Mouse (Mus musculus): ENCODE measurements around the gene Syp. TPM values are rescaled to one million over a fixed set of nuclear protein-coding genes. Genes with fewer than 3 reads are reported as not detected.

Syp gene
- polyA plus RNA-seq (2014; fragmentation: Illumina TruSeq; extraction: RNeasy Lipid Tissue Mini Kit (QIAGEN cat#74804)), result 1.1 TPM

DNA sequence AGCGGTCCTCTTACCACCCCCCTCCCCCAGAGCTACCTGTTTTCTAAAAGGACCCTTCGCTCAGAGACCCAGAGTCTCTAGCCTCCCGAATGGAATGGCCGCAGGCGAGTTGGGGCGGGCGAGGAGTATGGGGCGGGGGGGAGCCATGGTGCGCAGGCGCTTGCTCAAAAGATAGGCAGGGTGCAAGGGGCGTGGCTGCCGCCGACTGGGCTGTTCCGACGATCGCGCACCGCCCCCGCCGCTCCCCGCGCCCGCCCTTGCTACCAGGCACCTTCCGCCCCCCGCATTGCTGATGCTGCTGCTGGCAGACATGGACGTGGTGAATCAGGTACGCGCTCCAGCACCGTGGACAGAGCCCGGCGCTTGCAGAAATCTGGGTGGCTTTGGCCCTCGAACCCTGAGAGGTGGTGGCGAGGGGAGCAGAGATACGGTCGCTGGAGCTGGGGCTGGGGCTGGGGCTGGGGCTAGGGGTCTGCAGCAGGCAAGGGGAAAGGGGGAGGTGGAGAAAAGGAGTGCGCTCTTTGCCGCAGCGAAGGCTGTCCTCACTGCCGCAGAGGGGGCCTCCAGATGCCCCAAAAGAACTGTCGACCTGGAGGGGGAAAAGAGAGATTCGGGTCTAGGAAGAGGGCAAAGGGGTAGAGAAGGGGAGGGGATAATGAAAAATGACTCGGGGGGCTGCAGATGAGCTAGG is at the start of gene Syp:
Gene Syp, plus strand, starts transcription at position 71 of the 691 bp plus-strand sequence.

DNA sequence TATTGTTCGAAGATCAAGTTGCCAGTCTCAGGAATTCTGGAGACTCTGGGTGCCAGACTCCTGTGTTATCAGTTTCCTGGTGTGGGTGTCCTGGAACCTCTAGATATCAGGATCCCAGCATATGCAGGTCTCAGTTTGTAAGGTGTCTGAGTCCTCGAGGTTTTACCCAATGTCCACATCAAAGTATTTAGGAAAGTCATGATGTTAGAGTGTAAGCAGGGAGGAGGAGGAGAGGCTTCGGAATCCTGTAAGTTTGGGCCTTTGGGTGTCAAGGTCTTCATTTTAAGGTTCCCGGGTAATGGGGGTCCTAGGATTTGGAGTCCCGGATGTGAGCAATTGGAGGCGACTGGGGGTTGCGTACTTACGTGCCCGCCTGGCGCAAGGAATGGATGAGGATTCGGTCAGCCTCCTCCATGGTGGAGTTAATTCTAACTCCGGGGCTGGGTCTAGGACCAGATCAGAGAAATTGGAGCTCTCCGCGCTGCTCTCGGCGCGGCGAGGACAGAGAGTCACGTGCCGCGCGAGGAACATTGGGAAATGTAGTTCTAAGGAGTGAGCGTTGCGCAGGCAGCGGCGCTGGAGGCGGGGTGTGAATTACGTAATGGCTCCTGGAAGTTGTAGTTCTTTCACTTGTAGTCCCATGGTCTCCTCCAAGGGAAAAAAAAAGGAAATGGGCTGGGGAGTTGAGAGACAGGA is 33.2 kb upstream of the Syp start, which contains the start of gene Ccdc22:
Gene Ccdc22, minus strand, starts transcription at position 639 of the 696 bp plus-strand sequence.

DNA sequence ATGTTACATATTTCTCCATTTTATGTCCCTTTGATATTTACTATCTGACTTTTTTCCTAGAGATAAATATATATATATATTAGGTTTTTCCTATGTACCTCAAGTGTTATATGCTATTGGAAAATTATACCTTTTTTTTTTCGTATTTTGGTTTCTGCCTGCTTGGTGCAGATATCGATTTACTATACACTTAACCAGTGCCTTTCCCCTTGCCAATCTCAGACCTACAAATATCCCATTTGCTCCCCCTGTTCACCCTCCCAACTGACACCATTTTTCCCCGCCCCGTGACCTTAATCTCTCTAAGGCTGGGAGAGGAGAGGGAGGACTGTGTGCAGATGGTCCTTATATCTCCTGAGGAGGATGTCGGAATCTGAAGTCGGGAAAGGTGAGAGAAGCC is 31.5 kb upstream of the Syp start, which contains the start of gene Cacna1f:
Gene Cacna1f, plus strand, starts transcription at position 301 of the 400 bp plus-strand sequence.

DNA sequence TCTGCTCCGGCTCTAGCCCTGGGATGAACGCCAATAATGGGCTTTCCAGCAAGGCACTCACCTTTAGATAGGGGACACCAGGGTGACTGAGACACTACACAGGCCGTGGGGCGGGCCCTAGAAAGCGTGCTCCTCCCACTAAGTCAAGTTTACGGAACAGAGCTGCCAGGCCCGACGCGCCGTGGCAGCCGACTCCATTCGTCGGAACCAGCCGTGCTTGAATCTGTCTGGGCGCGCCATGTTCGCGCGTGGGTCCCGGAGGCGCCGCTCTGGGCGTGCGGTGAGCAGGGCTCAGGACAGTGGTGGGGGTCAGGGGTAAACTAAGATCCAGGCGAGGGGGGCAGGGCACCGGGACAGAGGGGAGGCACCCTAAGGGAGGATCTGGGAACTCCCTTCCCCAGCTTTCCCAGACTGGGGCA is 19.0 kb downstream of the Syp start, which contains the start of gene Prickle3:
Gene Prickle3, plus strand, starts transcription at position 40 of the 419 bp plus-strand sequence.

DNA sequence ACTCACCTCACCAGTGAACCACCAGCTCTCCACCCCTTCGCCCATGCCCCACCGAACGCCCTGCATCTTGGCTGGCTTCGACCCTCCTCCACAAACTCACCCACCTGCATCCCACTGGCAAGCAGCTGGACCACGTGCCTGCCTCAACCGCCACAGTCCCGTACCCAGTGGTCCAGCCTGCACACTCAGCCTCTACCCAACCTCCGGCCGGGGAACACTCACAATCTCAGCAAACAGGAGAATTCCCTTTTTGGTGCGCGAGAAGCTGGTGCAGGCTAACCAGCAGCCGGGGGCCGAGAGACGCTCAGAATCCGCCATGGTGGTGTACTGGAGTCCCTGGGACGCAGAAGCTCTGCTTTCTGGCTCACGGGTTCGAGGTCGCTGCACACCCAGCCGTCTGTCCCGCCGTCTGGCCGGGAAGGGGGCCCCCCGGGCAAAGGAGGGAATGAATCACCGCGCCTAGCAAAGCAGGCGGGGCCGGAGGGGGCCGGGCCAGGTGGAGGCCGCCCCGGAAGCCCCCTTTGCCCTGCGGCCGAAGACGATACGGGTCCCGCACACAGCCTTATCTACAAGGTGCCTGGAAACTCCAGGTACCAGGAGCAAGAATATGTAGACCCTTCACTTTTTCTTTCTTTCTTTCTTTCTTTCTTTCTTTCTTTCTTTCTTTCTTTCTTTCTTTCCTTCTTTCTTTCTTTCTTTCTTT is 32.8 kb downstream of the Syp start, which contains the start of gene Plp2:
Gene Plp2, minus strand, starts transcription at position 470 of the 703 bp plus-strand sequence.

DNA sequence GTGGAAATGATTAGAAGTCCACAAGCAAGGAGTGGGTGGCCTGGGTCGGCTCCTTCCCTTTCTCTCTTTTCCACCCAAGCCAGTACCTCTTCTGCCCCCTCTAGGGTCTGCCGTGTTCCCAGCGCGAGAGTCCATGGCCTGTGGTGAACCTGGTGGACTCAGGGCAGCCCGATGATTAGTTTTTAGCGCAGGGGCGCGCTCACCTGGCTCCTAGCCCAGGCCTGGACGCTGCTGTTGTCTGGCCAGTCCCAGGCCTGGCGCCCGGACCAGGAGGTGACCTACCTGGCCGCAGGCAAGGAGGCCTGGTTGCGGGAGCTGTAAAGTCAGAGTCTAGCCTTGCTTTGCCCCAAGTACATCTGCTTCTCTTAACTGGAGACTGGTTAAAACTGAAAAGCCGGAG is 42.6 kb downstream of the Syp start, which contains the start of gene Magix:
Gene Magix, minus strand, starts transcription at position 388 of the 400 bp plus-strand sequence.

DNA sequence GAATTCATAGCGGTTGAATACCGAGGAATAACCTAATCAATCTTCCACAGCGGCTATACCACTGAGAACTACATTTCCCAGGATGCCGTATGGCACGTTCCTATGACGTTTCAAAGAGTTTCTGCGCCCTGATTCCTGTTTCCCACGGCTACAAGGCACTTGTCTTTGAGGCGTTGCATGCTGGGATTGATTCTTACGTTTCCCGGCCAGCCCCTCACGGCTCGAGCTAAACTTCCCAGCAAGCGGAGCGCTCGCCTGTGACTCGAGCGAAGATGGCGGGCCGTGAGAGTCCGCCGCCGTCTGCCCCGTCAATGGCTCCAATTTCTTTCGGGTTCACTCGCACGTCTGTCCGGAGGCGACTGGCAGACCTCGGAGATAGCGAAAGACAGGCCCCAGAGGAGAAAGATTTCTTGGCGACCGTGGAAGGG is 58.7 kb downstream of the Syp start, which contains the start of gene Gpkow:
Gene Gpkow, plus strand, starts transcription at position 178 of the 428 bp plus-strand sequence.

Other genes with a start within 250 kb of the Syp start
- not detected for gene Foxp3, start 64.8 kb upstream of the Syp start, polyA plus RNA-seq (2014; fragmentation: Illumina TruSeq; extraction: RNeasy Lipid Tissue Mini Kit (QIAGEN cat#74804))
- 0.94 TPM for gene Ppp1r3f, start 64.2 kb upstream of the Syp start, polyA plus RNA-seq (2014; fragmentation: Illumina TruSeq; extraction: RNeasy Lipid Tissue Mini Kit (QIAGEN cat#74804))
- 1.4 TPM for gene Ccdc22, start 33.0 kb upstream of the Syp start, polyA plus RNA-seq (2014; fragmentation: Illumina TruSeq; extraction: RNeasy Lipid Tissue Mini Kit (QIAGEN cat#74804))
- gene Cacna1f, start 31.4 kb upstream of the Syp start, polyA plus RNA-seq (2014; fragmentation: Illumina TruSeq; extraction: RNeasy Lipid Tissue Mini Kit (QIAGEN cat#74804)), result not detected
- gene Prickle3, start 18.8 kb downstream of the Syp start, polyA plus RNA-seq (2014; fragmentation: Illumina TruSeq; extraction: RNeasy Lipid Tissue Mini Kit (QIAGEN cat#74804)), result 5.1 TPM
- 62.5 TPM for gene Plp2, start 32.9 kb downstream of the Syp start, polyA plus RNA-seq (2014; fragmentation: Illumina TruSeq; extraction: RNeasy Lipid Tissue Mini Kit (QIAGEN cat#74804))
- 0.43 TPM for gene Magix, start 42.8 kb downstream of the Syp start, polyA plus RNA-seq (2014; fragmentation: Illumina TruSeq; extraction: RNeasy Lipid Tissue Mini Kit (QIAGEN cat#74804))
- 77.7 TPM for gene Gpkow, start 58.7 kb downstream of the Syp start, polyA plus RNA-seq (2014; fragmentation: Illumina TruSeq; extraction: RNeasy Lipid Tissue Mini Kit (QIAGEN cat#74804))
- gene Wdr45, start 75.9 kb downstream of the Syp start, polyA plus RNA-seq (2014; fragmentation: Illumina TruSeq; extraction: RNeasy Lipid Tissue Mini Kit (QIAGEN cat#74804)), result 4.6 TPM
- gene Gm45208, start 83.8 kb downstream of the Syp start, polyA plus RNA-seq (2014; fragmentation: Illumina TruSeq; extraction: RNeasy Lipid Tissue Mini Kit (QIAGEN cat#74804)), result not detected
- 17.5 TPM for gene Praf2, start 90.0 kb downstream of the Syp start, polyA plus RNA-seq (2014; fragmentation: Illumina TruSeq; extraction: RNeasy Lipid Tissue Mini Kit (QIAGEN cat#74804))
- gene Ccdc120, start 112.4 kb downstream of the Syp start, polyA plus RNA-seq (2014; fragmentation: Illumina TruSeq; extraction: RNeasy Lipid Tissue Mini Kit (QIAGEN cat#74804)), result 1.6 TPM
- 9.8 TPM for gene Tfe3, start 124.1 kb downstream of the Syp start, polyA plus RNA-seq (2014; fragmentation: Illumina TruSeq; extraction: RNeasy Lipid Tissue Mini Kit (QIAGEN cat#74804))
- 12.8 TPM for gene Gripap1, start 151.3 kb downstream of the Syp start, polyA plus RNA-seq (2014; fragmentation: Illumina TruSeq; extraction: RNeasy Lipid Tissue Mini Kit (QIAGEN cat#74804))
- gene Kcnd1, start 183.8 kb downstream of the Syp start, polyA plus RNA-seq (2014; fragmentation: Illumina TruSeq; extraction: RNeasy Lipid Tissue Mini Kit (QIAGEN cat#74804)), result 0.74 TPM
- 41.7 TPM for gene Otud5, start 202.9 kb downstream of the Syp start, polyA plus RNA-seq (2014; fragmentation: Illumina TruSeq; extraction: RNeasy Lipid Tissue Mini Kit (QIAGEN cat#74804))
- gene Pim2, start 239.8 kb downstream of the Syp start, polyA plus RNA-seq (2014; fragmentation: Illumina TruSeq; extraction: RNeasy Lipid Tissue Mini Kit (QIAGEN cat#74804)), result 5.0 TPM
- 3.1 TPM for gene Slc35a2, start 245.6 kb downstream of the Syp start, polyA plus RNA-seq (2014; fragmentation: Illumina TruSeq; extraction: RNeasy Lipid Tissue Mini Kit (QIAGEN cat#74804))

Data from ovary, adult 10 weeks (tissue).